Mouse (Mus musculus): ENCODE data around the gene Unc13a. TPM values are rescaled to one million over a fixed set of nuclear protein-coding genes. Genes with fewer than 3 reads are reported as not detected.
A peak's percentile ranks its signal among the peaks of the same experiment; 100 is the strongest.

Gene Unc13a
- polyA plus RNA-seq, 1 experiment = 1.5 TPM

DNA sequence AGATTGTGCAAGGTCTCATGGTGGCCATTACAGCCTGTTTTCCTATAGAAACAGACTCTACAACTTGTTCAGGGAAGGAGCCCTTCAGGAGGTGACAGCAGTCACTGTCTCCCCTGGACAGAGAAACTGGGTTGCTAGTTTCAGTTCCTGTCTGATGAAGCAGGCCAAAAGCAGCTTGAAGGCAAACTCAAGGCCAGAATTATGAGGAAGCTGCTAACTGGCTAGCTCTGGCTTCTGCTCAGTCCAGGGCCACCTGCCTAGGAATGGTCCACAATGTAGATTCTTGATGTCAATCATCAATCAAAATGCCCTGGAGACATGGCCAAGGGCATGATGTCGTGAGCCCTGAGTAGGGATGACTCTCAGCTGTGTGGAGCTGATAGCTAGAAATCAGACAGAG lies 46.5 kb downstream of the Unc13a start:
- Histone ChIP-seq H3K36me3 (ENCODE audit: control insufficient read depth, insufficient read depth) (peaks cover 53% of the 10 kb centered on the region), H3ac (ENCODE audit: control insufficient read depth, insufficient read length, low read depth) (no peak overlapping the region), H3K79me2 (ENCODE audit: control insufficient read depth, insufficient read depth) (no peaks in the 10 kb centered on the region), H3K79me3 (ENCODE audit: low read depth) (no peaks in the 10 kb centered on the region), H3K4me3 (ENCODE audit: insufficient read depth, poor library complexity, severe bottlenecking) (no peak overlapping the region), H3K27me3 (ENCODE audit: control insufficient read depth, insufficient read depth, insufficient read length) (no peaks in the 10 kb centered on the region)
- TF ChIP-seq MYOD1 (IDR thresholded peaks at IDR 0.05; ENCODE audit: control insufficient read depth, insufficient read length, low read depth) = no peak
- TF ChIP-seq CTCF (IDR thresholded peaks at IDR 0.05; ENCODE audit: control insufficient read depth, insufficient read depth, insufficient read length) = no peak
- no peak for TF ChIP-seq MYOG (IDR thresholded peaks at IDR 0.05; ENCODE audit: control insufficient read depth, extremely low read depth, insufficient read length)
- TF ChIP-seq MAX (IDR thresholded peaks at IDR 0.05) = no peak
- no peak for TF ChIP-seq USF1 (IDR thresholded peaks at IDR 0.05; ENCODE audit: low read depth)
- TF ChIP-seq FOSL1 (IDR thresholded peaks at IDR 0.05; ENCODE audit: insufficient read depth, low read length, poor library complexity, severe bottlenecking) = no peak
- TF ChIP-seq CEBPB (IDR thresholded peaks at IDR 0.05; ENCODE audit: low read depth) = no peak

DNA sequence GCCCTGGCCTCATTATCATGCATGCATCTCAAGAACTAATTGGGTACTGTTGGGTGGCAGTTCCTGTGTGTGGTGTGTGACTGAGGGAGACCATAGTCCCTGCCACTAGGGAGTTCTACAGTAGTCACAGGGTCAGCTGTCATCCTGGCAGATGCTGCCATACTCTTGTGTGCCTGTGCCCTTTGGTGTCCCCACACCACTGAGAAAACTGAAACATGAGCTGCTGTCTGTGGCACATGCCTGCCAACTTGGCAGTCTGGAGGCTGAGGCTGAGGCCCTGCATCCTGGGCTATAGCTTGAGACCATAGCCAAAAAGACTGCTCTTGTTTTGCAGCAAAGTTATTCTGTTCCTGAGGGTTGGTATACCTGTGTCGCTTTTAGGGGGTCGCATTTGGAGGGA lies 51.8 kb downstream of the Unc13a start:
- no peak overlapping the region for H3ac ChIP-seq (ENCODE audit: control insufficient read depth, insufficient read length, low read depth)
- no peak overlapping the region for H3K4me3 ChIP-seq (ENCODE audit: insufficient read depth, poor library complexity, severe bottlenecking)
- no peaks in the 10 kb centered on the region for H3K79me2 ChIP-seq (ENCODE audit: control insufficient read depth, insufficient read depth)
- TF ChIP-seq MAX (IDR thresholded peaks at IDR 0.05) (no peak), MYOD1 (IDR thresholded peaks at IDR 0.05; ENCODE audit: control insufficient read depth, insufficient read length, low read depth) (no peak), CEBPB (IDR thresholded peaks at IDR 0.05; ENCODE audit: low read depth) (no peak), CTCF (IDR thresholded peaks at IDR 0.05; ENCODE audit: control insufficient read depth, insufficient read depth, insufficient read length) (no peak), USF1 (IDR thresholded peaks at IDR 0.05; ENCODE audit: low read depth) (no peak), FOSL1 (IDR thresholded peaks at IDR 0.05; ENCODE audit: insufficient read depth, low read length, poor library complexity, severe bottlenecking) (no peak), MYOG (IDR thresholded peaks at IDR 0.05; ENCODE audit: control insufficient read depth, extremely low read depth, insufficient read length) (no peak)
- no peaks in the 10 kb centered on the region for H3K27me3 ChIP-seq (ENCODE audit: control insufficient read depth, insufficient read depth, insufficient read length)
- H3K36me3 ChIP-seq (ENCODE audit: control insufficient read depth, insufficient read depth) = peaks cover 60% of the 10 kb centered on the region
- no peaks in the 10 kb centered on the region for H3K79me3 ChIP-seq (ENCODE audit: low read depth)

DNA sequence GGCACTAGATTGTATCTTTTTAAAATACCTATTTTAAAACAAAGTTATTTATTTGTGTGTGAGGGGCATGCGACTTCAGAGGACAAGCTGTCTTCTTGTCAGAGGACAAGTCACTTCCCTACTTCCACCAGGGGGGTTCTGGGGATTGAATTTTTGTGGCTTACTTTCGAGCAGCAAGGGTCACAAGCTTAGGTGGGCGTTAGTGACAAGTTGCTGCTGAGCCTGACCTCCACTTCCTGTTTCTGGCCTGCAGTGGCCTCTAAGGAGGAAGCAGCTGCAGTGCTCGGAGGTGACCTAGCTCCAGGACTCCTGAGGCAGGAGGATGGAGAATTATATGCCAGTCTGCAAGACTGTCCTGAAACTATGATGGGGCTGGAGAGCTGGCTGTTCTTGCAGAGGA lies 58.1 kb downstream of the Unc13a start:
- H3ac ChIP-seq (ENCODE audit: control insufficient read depth, insufficient read length, low read depth) = no peak overlapping the region
- TF ChIP-seq USF1 (IDR thresholded peaks at IDR 0.05; ENCODE audit: low read depth) (no peak), CTCF (IDR thresholded peaks at IDR 0.05; ENCODE audit: control insufficient read depth, insufficient read depth, insufficient read length) (no peak)
- H3K36me3 ChIP-seq (ENCODE audit: control insufficient read depth, insufficient read depth) = peaks cover 20% of the 10 kb centered on the region
- peaks cover 13% of the 10 kb centered on the region for H3K79me3 ChIP-seq (ENCODE audit: low read depth)
- peaks cover 25% of the 10 kb centered on the region for H3K79me2 ChIP-seq (ENCODE audit: control insufficient read depth, insufficient read depth)
- no peaks in the 10 kb centered on the region for H3K27me3 ChIP-seq (ENCODE audit: control insufficient read depth, insufficient read depth, insufficient read length)
- H3K4me3 ChIP-seq (ENCODE audit: insufficient read depth, poor library complexity, severe bottlenecking) = no peak overlapping the region

DNA sequence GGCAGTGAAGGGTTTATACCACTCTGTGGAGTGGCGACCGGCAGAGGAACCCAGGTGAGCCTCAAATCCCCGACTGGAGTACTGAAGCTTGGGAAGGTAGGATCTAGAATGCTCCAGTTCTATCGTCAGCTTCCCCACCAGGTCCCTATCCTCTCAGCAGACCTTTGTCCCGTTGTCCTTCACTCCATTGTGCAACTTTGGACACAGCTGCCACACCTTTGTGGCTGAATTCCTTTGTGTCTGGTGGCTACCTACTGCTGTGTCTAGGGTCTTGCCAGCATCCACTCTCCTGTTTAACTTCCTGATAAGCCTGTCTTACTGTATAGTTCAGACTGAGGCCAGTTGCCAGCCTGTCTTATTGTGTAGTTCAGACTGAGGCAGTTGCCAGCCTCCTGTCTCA lies 59.4 kb downstream of the Unc13a start:
- Histone ChIP-seq H3K79me2 (ENCODE audit: control insufficient read depth, insufficient read depth) (peaks cover 25% of the 10 kb centered on the region), H3K36me3 (ENCODE audit: control insufficient read depth, insufficient read depth) (peaks cover 15% of the 10 kb centered on the region), H3ac (ENCODE audit: control insufficient read depth, insufficient read length, low read depth) (peak overlapping the region; percentile 100), H3K27me3 (ENCODE audit: control insufficient read depth, insufficient read depth, insufficient read length) (no peaks in the 10 kb centered on the region), H3K4me3 (ENCODE audit: insufficient read depth, poor library complexity, severe bottlenecking) (peak overlapping the region; percentile 76), H3K79me3 (ENCODE audit: low read depth) (peaks cover 13% of the 10 kb centered on the region)
- TF ChIP-seq CTCF (IDR thresholded peaks at IDR 0.05; ENCODE audit: control insufficient read depth, insufficient read depth, insufficient read length) (no peak), MAX (IDR thresholded peaks at IDR 0.05) (no peak), USF1 (IDR thresholded peaks at IDR 0.05; ENCODE audit: low read depth) (no peak), MYOD1 (IDR thresholded peaks at IDR 0.05; ENCODE audit: control insufficient read depth, insufficient read length, low read depth) (no peak), MYOG (IDR thresholded peaks at IDR 0.05; ENCODE audit: control insufficient read depth, extremely low read depth, insufficient read length) (no peak), FOSL1 (IDR thresholded peaks at IDR 0.05; ENCODE audit: insufficient read depth, low read length, poor library complexity, severe bottlenecking) (no peak)

DNA sequence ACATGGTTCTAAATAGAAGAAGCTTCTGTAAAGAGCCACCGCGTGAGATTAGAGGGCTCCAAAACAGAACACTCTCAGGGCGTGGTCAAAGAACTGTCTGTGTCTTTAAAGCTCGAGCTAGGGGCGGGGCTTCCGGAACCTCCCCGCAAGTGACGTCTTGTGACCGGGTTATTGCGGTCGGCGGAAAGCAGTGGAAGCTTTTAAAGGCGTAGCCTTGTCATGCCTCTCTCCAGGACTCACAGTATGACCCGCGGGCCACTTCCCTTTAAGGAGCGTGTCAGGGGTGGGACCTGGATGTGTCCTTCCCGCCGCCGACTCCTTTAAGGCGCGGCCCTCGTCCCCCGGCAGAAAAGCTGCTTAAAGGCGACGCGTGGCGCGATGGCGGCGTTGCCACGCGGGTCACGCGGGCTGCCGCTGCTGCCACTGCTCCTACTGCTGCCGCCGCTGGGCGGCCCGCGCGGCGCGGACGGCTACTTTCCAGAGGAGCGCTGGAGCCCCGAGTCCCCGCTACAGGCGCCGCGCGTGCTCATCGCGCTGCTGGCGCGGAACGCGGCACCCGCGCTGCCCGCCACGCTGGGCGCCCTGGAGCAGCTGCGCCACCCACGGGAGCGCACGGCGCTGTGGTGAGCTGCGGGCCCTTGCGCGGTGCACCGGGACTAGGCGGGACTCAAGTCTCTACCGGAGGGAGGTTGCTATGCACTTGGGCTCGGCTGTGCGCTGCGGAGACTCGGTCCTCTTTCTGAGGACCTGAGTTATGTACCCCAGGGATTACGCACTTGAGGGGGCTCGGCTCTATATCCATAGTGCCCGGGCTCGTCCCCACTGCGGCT lies 60.5 kb downstream of the Unc13a start, which contains the start of gene Colgalt1:
Gene Colgalt1 (plus strand): TSS at position 177 of the 830 bp plus-strand sequence.
- peaks cover 15% of the 10 kb centered on the region for H3K36me3 ChIP-seq (ENCODE audit: control insufficient read depth, insufficient read depth)
- peaks cover 25% of the 10 kb centered on the region for H3K79me2 ChIP-seq (ENCODE audit: control insufficient read depth, insufficient read depth)
- peak within 1 kb of the TSS; percentile 76 for H3K4me3 ChIP-seq (ENCODE audit: insufficient read depth, poor library complexity, severe bottlenecking)
- peaks cover 13% of the 10 kb centered on the region for H3K79me3 ChIP-seq (ENCODE audit: low read depth)
- no peaks in the 10 kb centered on the region for H3K27me3 ChIP-seq (ENCODE audit: control insufficient read depth, insufficient read depth, insufficient read length)
- peak within 1 kb of the TSS; percentile 100 for H3ac ChIP-seq (ENCODE audit: control insufficient read depth, insufficient read length, low read depth)
- no peak for TF ChIP-seq CEBPB (IDR thresholded peaks at IDR 0.05; ENCODE audit: low read depth)
- TF ChIP-seq MYOD1 (IDR thresholded peaks at IDR 0.05; ENCODE audit: control insufficient read depth, insufficient read length, low read depth) = no peak
- TF ChIP-seq FOSL1 (IDR thresholded peaks at IDR 0.05; ENCODE audit: insufficient read depth, low read length, poor library complexity, severe bottlenecking) = no peak
- peak; percentile 71 for TF ChIP-seq MAX (IDR thresholded peaks at IDR 0.05)
- TF ChIP-seq MYOG (IDR thresholded peaks at IDR 0.05; ENCODE audit: control insufficient read depth, extremely low read depth, insufficient read length) = no peak
- TF ChIP-seq USF1 (IDR thresholded peaks at IDR 0.05; ENCODE audit: low read depth) = no peak
- peak; percentile 15 for TF ChIP-seq CTCF (IDR thresholded peaks at IDR 0.05; ENCODE audit: control insufficient read depth, insufficient read depth, insufficient read length)
